Mouse (Mus musculus) CH12.LX (cell line): Measurements from ENCODE around the gene Ednra. TPM values are rescaled to one million over a fixed set of nuclear protein-coding genes. Genes with fewer than 3 reads are reported as not detected.

Source experiments
- DNase-seq: peaks from one replicate; pipeline ENCODE4 v3.0.0-alpha.2; 2013; ENCODE audit errors: extremely low read depth
- H3K27ac ChIP-seq: 2 replicates; pipeline ENCODE4 v1.5.1; 2012; ENCODE audit warnings: low read depth, mild to moderate bottlenecking, control low read depth, moderate library complexity; ENCODE audit not compliant: insufficient read depth
- H3K27me3 ChIP-seq: replicated peaks from 2 replicates; pipeline ENCODE3; 2012; ENCODE audit warnings: inconsistent platforms
- H3K36me3 ChIP-seq, 2 experiments: replicated peaks in 1 of 2; 2 replicates each; pipeline versions ENCODE3 to v1.6.1; 2012; ENCODE audit warnings: inconsistent platforms in 1 of 2, low read length in 1 of 2, mild to moderate bottlenecking in 1 of 2, mixed read lengths in 1 of 2, moderate library complexity in 1 of 2; ENCODE audit not compliant: control insufficient read depth in 1 of 2, insufficient read depth in 1 of 2
- H3K4me1 ChIP-seq, 2 experiments: 2 replicates each; pipeline ENCODE4 v1.6.1; 2012; ENCODE audit warnings: inconsistent platforms in 1 of 2, moderate library complexity in 1 of 2; ENCODE audit not compliant: insufficient read depth in 2 of 2, control insufficient read depth in 1 of 2
- H3K4me2 ChIP-seq: 2 replicates; pipeline ENCODE4 v1.6.1; 2012; ENCODE audit warnings: low read depth, mild to moderate bottlenecking, control low read depth; ENCODE audit not compliant: poor library complexity, insufficient read depth, severe bottlenecking
- H3K4me3 ChIP-seq, 3 experiments: fragments of 150-350 bp in 1 of 3; sonication (generic) in 1 of 3; replicated peaks in 1 of 3; 2 replicates each; pipeline versions ENCODE3 to v1.5.1; 2011 to 2012; ENCODE audit warnings: low read depth in 2 of 3, low read length in 2 of 3, mild to moderate bottlenecking in 2 of 3, moderate library complexity in 2 of 3, control low read depth in 1 of 3, improper control_type of control experiment in 1 of 3, inconsistent platforms in 1 of 3, mixed read lengths in 1 of 3; ENCODE audit not compliant: poor library complexity in 1 of 3
- H3K79me2 ChIP-seq: replicated peaks from 2 replicates; pipeline ENCODE4 v1.6.1; 2012; ENCODE audit warnings: mild to moderate bottlenecking, moderate library complexity; ENCODE audit not compliant: control insufficient read depth, poor library complexity, insufficient read depth, severe bottlenecking; ENCODE audit errors: extremely low read depth
- H3K9ac ChIP-seq: 2 replicates; pipeline ENCODE4 v1.6.1; 2012; ENCODE audit warnings: low read depth, mild to moderate bottlenecking, control low read depth, moderate library complexity; ENCODE audit not compliant: insufficient read depth
- H3K9me3 ChIP-seq: replicated peaks from 2 replicates; pipeline ENCODE3; 2012; ENCODE audit warnings: low read length, inconsistent platforms, mixed read lengths
- ELF1 ChIP-seq: IDR thresholded peaks from 2 replicates; pipeline ENCODE4 v1.6.1; 2014; ENCODE audit warnings: low read depth, mild to moderate bottlenecking, inconsistent platforms, low read length, improper control_type of control experiment
- ETS1 ChIP-seq: conservative IDR thresholded peaks from 2 replicates; pipeline ENCODE4 v1.6.1; 2012; ENCODE audit warnings: low read depth, mild to moderate bottlenecking, inconsistent platforms, low read length, improper control_type of control experiment, moderate library complexity
- GABPA ChIP-seq: IDR thresholded peaks from 2 replicates; pipeline ENCODE4 v1.6.1; 2012; ENCODE audit warnings: low read depth, low read length, improper control_type of control experiment, inconsistent platforms; ENCODE audit not compliant: insufficient replicate concordance
- HCFC1 ChIP-seq: IDR thresholded peaks from 2 replicates; pipeline ENCODE4 v1.6.1; 2012; ENCODE audit warnings: low read depth, mild to moderate bottlenecking, inconsistent platforms, low read length, improper control_type of control experiment
- KAT2A ChIP-seq: IDR thresholded peaks from 2 replicates; pipeline ENCODE4 v1.6.1; 2012; ENCODE audit warnings: low read length, improper control_type of control experiment, inconsistent platforms; ENCODE audit not compliant: insufficient replicate concordance
- MAX ChIP-seq: IDR thresholded peaks from 2 replicates; pipeline ENCODE4 v1.6.1; 2011; ENCODE audit warnings: low read length, improper control_type of control experiment
- MEF2A ChIP-seq: IDR thresholded peaks from 2 replicates; pipeline ENCODE4 v1.6.1; 2014; ENCODE audit warnings: low read depth, mild to moderate bottlenecking, inconsistent platforms, low read length, improper control_type of control experiment, borderline replicate concordance
- MXI1 ChIP-seq: IDR thresholded peaks from 2 replicates; pipeline ENCODE4 v1.6.1; 2011; ENCODE audit warnings: mild to moderate bottlenecking, low read depth, low read length, improper control_type of control experiment
- PAX5 ChIP-seq: IDR thresholded peaks from 2 replicates; pipeline ENCODE4 v1.6.1; 2012; ENCODE audit warnings: low read length, inconsistent platforms, mixed read lengths
- POLR2A ChIP-seq: IDR thresholded peaks from 2 replicates; pipeline ENCODE4 v1.6.1; 2011; ENCODE audit warnings: low read depth, mild to moderate bottlenecking, improper control_type of control experiment, low read length
- POLR2AphosphoS2 ChIP-seq: IDR thresholded peaks from 2 replicates; pipeline ENCODE4 v1.6.1; 2011; ENCODE audit warnings: low read depth, low read length, improper control_type of control experiment
- USF1 ChIP-seq: IDR thresholded peaks from 2 replicates; pipeline ENCODE4 v1.6.1; 2014; ENCODE audit warnings: low read depth, mild to moderate bottlenecking, inconsistent platforms, low read length, improper control_type of control experiment
- USF2 ChIP-seq: conservative IDR thresholded peaks from 2 replicates; pipeline ENCODE4 v1.6.1; 2011; ENCODE audit warnings: low read depth, low read length, improper control_type of control experiment
- ZC3H11A ChIP-seq: IDR thresholded peaks from 2 replicates; pipeline ENCODE4 v1.6.1; 2012; ENCODE audit warnings: low read depth, mild to moderate bottlenecking, inconsistent platforms, low read length, improper control_type of control experiment
- ZKSCAN1 ChIP-seq: IDR thresholded peaks from 2 replicates; pipeline ENCODE4 v1.6.1; 2012; ENCODE audit warnings: low read depth, inconsistent platforms, low read length, improper control_type of control experiment, borderline replicate concordance
- ZMIZ1 ChIP-seq: IDR thresholded peaks from 2 replicates; pipeline ENCODE4 v1.6.1; 2012; ENCODE audit warnings: low read depth, mild to moderate bottlenecking, inconsistent platforms, low read length, improper control_type of control experiment
- dilution Hi-C: fragments of 300-500 bp; cut with MboI; formaldehyde crosslinking; loops from 2 replicates; pipeline ENCODE4 v1.14.3; 2020; ENCODE audit warnings: low sequenced_read_pairs; ENCODE audit not compliant: extremely low pct_unique_long_range_greater_than_20kb, extremely low pct_ligation_motif_present
- in situ Hi-C: fragments of 300-500 bp; cut with MboI; formaldehyde crosslinking; loops from 3 replicates; pipeline ENCODE4 v1.14.3; 2019; ENCODE audit warnings: low sequenced_read_pairs, low pct_ligation_motif_present, low pct_unique_long_range_greater_than_20kb, mixed read lengths
- polyA plus RNA-seq: library from polyadenylated mRNA; unstranded; fragments of >175 nt; gene quantifications from 2 replicates; pipeline ENCODE4 v1.2.1, GENCODE M21; 2012; ENCODE audit warnings: low read depth; ENCODE audit not compliant: insufficient read length
- total RNA-seq, 2 experiments: library from RNA; depleted of rRNA; stranded (reverse); fragments of 300-350 nt in 1 of 2; fragments of >200 nt in 1 of 2; gene quantifications; 2 replicates each; pipeline ENCODE4 v1.2.3; 2012 to 2014

Ednra gene
- total and polyA plus RNA-seq, 3 experiments: 0.08 to 0.09 TPM; not detected in 1

- H3K79me2 ChIP-seq: no peaks in the 10 kb centered on the region
- no peaks in the 10 kb centered on the region for H3K27me3 ChIP-seq
- TF ChIP-seq PAX5: no peak
- TF ChIP-seq HCFC1: no peak
- no peak for TF ChIP-seq MAX
- TF ChIP-seq ELF1: no peak
- TF ChIP-seq ETS1: no peak
- TF ChIP-seq ZC3H11A: no peak
- no peak for TF ChIP-seq ZKSCAN1
- TF ChIP-seq KAT2A: no peak
- TF ChIP-seq USF1: no peak
- no peak for TF ChIP-seq POLR2A
- DNase-seq: no peak
- H3K9me3 ChIP-seq: no peaks in the 10 kb centered on the region
- H3K4me2 ChIP-seq: no peak overlapping the region
- H3K27ac ChIP-seq: no peak overlapping the region
- in situ Hi-C loops (no loop called here), dilution Hi-C loops (no loop called here)
- H3K4me3 ChIP-seq: no peak overlapping the region
- no peaks in the 10 kb centered on the region for H3K36me3 ChIP-seq
- no peak overlapping the region for H3K9ac ChIP-seq
- H3K4me1 ChIP-seq: no peaks in the 10 kb centered on the region
These were observed 28.1 kb downstream of the Ednra start for GRCm38 (mm10) chr8:77696182-77696581.

- Histone ChIP-seq H3K4me1 (no peaks in the 10 kb centered on the region), H3K4me2 (no peak overlapping the region), H3K27ac (no peak overlapping the region), H3K36me3 (no peaks in the 10 kb centered on the region), H3K9me3 (no peaks in the 10 kb centered on the region), H3K9ac (no peak overlapping the region), H3K27me3 (no peaks in the 10 kb centered on the region), H3K79me2 (no peaks in the 10 kb centered on the region), H3K4me3 (no peak overlapping the region)
- in situ Hi-C loops: no loop called here
- DNase-seq: no peak
- TF ChIP-seq KAT2A (no peak), GABPA (no peak), POLR2AphosphoS2 (no peak), MEF2A (no peak), MAX (no peak), USF2 (no peak), ZMIZ1 (no peak), MXI1 (no peak)
- dilution Hi-C loops: no loop called here
These were observed 28.7 kb downstream of the Ednra start for GRCm38 (mm10) chr8:77695486-77696058.
